Mouse (Mus musculus) left cerebral cortex, postnatal 14 days (tissue): ENCODE data around the gene Iqcf1. TPM values are rescaled to one million over a fixed set of nuclear protein-coding genes. Genes with fewer than 3 reads are reported as not detected.

Source experiments
- total RNA-seq, 2 experiments: library from RNA; stranded (reverse); gene quantifications; 2 replicates each; pipeline ENCODE4 v1.2.3; 2021

Gene Iqcf1
- total RNA-seq, 2 experiments from 2014 or later = not detected

Other genes starting within 250 kb of the Iqcf1 start
- 10 to 100 TPM; 17.7 to 19.3 TPM for gene Poc1a, start 218.9 kb upstream of the Iqcf1 start, total RNA-seq
- 100 to 1,000 TPM in 1 of 2 experiments, 10 to 100 TPM in 1; 95.1 to 102 TPM for gene Dusp7, start 131.3 kb upstream of the Iqcf1 start, total RNA-seq
- 100 to 1,000 TPM; 336 to 343 TPM for gene Rpl29, start 70.5 kb upstream of the Iqcf1 start, total RNA-seq
- 10 to 100 TPM in 1 of 2 experiments, 1 to 10 TPM in 1; 7.9 to 11.1 TPM for gene Acy1, start 61.6 kb upstream of the Iqcf1 start, total RNA-seq
- gene Abhd14b, start 52.5 kb upstream of the Iqcf1 start, total RNA-seq = 1 to 10 TPM; 7.7 to 8.1 TPM
- 10 to 100 TPM; 48.7 to 54.1 TPM for gene Abhd14a, start 52.3 kb upstream of the Iqcf1 start, total RNA-seq
- gene Pcbp4, start 46.7 kb upstream of the Iqcf1 start, total RNA-seq = 100 to 1,000 TPM; 151 to 170 TPM
- 1 to 10 TPM; 3.7 to 5.8 TPM for gene Gpr62, start 34.0 kb upstream of the Iqcf1 start, total RNA-seq
- 10 to 100 TPM; 34.1 to 47.5 TPM for gene Rrp9, start 24.0 kb upstream of the Iqcf1 start, total RNA-seq
- 1 to 10 TPM; 3.3 to 3.5 TPM for gene Parp3, start 23.0 kb upstream of the Iqcf1 start, total RNA-seq
- gene Iqcf5, start 14.6 kb downstream of the Iqcf1 start, total RNA-seq = 1 to 10 TPM in 1 of 2 experiments, not detected in 1; 1.7 TPM
- not detected for gene Iqcf3, start 61.7 kb downstream of the Iqcf1 start, total RNA-seq
- not detected for gene Iqcf4, start 71.0 kb downstream of the Iqcf1 start, total RNA-seq
- gene Iqcf6, start 126.6 kb downstream of the Iqcf1 start, total RNA-seq = not detected
- gene Grm2, start 156.1 kb downstream of the Iqcf1 start, total RNA-seq = 10 to 100 TPM; 62.1 to 69.6 TPM
- 100 to 1,000 TPM; 103 to 117 TPM for gene Tex264, start 186.0 kb downstream of the Iqcf1 start, total RNA-seq